Mouse (Mus musculus) left cerebral cortex, adult 8-10 months (tissue): ENCODE results near the gene Aff1. TPM values are rescaled to one million over a fixed set of nuclear protein-coding genes. Genes with fewer than 3 reads are reported as not detected.

Experiments
- DNase-seq, 2 experiments: peaks; one replicate each; pipeline ENCODE4 v3.0.0; 2022; ENCODE audit warnings: low spot score in 2 of 2
- total RNA-seq, 4 experiments: library from RNA; stranded (reverse); gene quantifications; 2 replicates each; pipeline ENCODE4 v1.2.4; 2022

Gene Aff1
- total RNA-seq, 4 experiments from 2014 or later: 14.5 to 17.8 (median 15.7) TPM

DNA sequence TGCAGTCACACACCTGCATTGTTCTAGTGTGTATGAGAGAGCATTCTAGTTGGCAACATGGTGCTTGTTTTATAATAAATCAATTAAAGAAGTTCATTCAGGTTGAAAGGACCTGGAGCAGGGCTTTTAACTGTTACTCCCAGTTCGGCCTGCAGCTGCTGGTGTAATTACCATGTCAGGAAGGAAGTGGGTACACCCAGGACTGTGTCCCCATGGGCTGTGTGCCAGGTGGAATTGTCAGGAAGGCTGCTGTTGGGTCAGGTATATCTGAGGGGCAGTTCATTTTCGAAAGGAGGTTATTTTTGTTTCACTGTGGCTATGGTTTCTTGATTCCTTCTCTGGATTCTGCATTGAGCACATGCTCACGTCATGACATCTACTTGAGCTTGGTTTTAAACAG, 107.3 kb downstream of the Aff1 start:
- no peak for DNase-seq

DNA sequence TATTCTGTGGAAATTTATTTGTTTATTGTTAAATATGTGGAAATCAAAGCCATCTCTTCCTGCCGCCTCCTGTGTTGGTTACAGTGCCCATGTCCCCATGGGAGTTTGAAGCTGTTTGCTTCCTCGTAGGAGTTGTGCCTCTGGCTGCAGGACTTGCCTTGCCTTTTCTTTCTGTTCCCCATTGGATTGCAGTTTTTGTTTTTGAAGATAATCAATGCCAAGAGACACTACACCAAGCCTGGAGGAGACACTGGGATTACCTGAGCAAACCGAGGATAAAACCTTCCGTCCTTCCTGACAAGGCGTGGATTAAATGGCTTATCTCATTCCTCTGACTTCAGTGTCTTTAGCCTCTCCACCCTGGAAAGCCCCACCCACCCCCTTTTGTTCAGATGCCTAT, 107.8 kb downstream of the Aff1 start:
- DNase-seq: no peak

DNA sequence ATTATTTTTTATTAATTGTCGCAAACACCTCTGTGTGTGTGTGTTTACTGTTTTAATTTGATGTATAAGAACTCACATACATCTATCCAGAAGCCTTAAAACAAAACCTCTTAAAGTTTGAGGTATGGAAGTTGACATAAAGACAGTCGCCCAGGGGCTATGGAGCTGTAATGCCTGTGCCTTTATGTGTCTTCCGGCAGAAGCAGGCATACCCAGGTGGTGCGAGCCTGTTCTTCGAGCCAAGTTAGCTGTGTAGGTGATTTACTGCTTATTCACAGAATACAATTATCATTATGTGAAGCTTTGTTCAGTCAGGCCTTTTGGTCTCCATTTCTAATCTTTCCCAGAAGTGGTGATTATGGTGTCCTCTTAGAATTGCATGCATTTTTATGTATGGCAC, 111.2 kb downstream of the Aff1 start:
- no peak for DNase-seq

DNA sequence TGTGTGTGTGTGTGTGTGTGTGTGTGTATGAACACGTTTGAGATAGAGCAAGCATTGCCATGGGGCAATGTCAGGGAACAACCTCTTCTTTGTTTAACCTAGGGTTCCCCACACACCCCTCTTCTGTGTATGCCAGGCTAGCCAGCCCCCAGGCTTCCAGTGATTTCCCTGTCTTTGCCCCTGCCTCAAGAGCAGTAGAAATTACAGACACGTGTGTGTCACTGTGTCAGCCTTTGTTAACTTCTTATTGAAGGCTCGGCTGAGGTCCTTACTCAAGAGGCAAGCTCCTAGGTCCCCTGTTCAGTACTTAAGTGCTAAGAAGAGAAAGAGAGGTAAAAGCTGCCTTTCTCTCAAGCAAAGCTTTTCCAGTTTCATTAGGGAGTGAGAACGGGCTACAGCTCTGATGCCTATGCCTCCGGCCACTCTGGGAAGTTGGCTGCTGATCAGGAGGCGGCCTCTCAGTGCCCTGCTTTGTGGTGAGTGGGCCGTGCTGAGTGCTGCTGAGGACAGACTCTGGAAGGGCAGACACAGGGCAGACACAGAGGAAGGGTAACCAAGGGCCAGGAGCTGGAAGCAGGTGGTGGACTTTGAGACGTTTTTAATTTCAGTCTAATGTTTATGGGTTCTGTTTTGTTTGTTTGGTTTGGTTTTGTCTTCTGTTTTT, 111.9 kb downstream of the Aff1 start:
- DNase-seq: peak in 1 of 2 experiments; percentile 26

DNA sequence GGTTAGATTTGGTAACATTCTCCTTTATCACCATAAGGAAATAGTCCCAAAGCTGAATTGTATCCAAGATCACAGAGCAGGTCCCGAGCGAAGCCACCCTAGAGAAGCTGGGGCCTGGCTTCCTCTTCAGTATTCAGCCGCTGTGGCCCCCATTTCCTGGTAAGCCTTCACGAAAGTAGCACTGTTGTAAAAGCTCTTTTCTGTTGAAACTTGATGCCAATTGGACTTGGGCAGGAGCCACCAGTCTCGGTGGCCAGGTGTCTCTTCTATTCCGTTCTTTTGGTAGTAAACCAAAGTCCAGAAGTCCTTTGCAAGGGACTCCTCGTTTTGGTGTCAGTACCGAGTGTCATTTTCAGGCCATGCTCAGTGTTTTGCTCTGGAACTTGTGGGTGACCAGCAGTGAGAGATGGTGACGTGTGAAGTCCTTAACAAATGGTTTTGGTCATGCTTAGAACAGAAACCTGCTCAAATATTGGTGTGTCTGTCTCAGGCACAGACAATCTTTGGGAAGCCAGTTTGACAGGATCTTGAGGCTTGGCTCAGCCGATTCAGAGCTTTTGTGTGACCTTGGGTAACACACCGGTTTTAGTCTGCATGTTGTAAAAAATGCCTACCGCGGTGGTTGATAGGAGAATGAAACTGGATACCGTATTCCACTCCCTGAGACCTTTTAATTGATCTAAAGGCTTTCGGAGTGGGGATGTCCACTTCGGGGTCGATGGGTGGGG, 114.8 kb downstream of the Aff1 start:
- DNase-seq: no peak

DNA sequence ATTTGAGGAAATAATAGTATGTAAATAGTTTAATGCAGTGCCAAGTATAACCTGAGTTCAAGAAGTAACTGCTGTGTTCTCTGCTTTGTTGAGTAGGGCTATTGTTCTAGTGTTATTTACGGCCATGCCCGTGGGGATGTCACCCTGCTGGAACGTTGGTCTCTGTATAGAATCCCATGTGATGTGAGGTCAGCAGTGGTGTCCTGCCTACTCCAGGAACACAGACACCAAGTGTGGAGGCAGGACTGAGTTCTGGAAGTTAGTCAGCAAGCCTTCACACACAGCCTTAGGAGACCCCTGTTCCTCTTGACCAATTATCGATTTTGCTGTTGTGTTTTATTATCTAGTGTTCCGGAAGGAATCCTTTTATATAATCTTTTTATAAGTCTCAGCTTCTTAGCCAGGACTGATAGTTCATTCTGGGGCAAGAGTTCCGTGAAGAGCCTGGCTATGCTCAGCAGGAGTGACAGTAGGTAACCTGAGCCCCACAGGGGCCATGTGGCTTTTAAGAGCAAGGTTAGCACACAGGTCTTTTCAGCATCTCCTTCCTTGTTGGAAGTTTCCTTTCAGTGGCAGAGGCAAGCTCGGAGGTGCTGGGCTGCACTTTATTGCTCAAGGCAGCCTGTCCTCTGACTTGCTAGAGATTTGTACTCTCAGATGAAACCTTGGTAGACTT, 115.6 kb downstream of the Aff1 start:
- no peak for DNase-seq

DNA sequence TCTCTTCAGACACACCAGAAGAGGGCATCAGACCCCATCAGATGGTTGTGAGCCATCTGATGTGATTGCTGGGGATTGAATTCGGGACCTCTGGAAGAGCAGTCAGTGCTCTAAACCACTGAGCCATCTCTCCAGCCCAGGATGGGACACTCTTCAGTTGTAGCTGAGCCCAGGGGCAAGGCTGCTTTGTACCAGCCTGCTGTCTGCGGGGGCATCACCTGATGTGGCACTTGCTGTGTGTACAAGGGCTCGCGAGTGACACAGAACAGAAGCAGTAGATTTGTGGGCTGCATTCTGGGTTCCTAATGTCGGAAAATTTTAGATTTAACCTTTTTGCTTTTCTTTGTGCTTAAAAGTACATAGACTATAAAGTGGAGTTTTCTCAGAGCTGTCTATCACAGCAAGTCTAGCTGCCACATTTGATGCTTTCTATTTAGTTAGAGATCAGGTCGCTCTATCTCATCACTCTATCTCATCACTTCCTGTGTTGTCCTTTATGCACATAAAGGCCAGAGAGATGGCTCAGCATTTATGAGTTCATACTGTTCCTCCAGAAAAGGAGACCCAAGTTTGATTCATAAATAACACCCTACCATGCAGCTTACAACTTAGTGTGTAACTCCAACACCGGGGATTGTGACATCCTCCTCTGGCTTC, 117.6 kb downstream of the Aff1 start:
- no peak for DNase-seq

DNA sequence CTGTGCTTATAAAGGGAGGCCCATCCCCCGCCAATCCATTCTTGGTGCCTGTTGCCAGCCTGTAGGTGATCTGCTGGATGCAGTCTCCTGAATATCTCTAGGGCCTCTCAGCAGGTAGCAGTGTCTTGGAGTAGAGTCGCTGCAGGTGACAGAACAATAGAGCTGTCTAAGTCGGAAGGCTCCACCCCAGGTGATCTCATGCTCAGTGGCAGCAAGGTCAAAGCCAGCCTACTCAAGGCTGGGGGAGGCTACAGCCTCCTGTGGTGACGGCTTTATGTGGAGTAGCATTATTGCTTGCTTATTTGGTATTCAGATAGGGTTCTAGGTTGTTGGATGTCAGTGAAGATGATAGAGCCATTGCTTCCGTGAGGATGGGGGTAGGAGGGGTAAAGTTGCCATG, 121.1 kb downstream of the Aff1 start:
- no peak for DNase-seq

DNA sequence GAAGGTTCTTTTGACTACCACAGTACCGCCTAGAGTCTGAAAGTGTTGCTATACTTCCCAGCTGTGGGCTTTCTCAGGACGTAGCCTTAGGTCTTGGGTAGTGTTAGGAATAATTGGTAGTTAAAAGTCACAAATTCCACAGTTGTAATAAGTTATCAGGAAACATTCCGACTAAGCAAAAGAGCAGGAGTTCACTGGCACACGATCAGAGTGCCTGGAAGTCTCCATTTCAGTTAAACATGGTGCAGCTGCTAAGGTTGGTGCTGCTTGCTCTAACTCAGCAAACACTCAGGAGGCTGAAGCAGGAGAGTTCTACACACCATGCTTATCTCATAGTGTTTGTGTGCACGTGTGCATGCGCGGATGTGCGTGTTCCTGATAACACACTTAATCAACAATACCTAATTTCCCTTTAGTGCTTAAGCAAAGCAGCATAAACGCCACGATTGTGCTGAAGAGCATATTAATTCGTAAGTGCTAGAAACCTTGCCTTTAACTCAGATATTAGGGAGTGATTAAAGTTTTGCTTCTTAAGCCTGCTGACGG, 121.9 kb downstream of the Aff1 start:
- no peak for DNase-seq

DNA sequence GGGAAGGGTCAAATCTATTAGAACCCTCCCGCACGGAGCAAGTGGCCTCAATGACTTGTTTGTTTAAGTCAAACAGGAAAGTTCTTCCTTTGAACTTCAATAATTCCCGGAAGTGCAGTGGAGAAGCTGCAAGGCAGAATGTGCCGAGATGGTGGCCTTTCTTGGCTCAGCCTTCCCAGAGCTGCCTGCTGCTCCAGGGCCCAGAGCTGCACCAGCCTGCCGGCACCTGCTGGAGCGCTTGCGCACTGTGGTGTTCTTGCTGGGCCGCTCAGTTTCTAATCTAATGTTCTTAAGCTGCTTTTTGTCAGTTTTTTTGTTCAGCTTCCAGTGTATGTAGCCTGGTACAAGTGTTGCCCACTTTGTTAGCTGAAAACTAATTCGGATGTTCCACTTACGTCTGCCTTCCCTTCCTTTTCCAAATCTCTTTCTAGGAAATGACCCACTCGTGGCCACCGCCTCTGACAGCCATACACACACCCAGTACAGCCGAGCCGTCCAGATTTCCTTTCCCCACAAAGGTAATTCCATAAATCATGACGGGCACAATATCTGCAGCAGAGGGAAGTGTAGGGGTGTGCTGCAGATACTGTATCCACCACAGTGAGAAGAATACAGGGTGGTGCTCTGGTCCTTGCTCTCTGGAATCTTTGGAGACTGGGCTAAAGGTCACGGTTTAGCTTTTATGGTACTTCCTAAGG, 122.5 kb downstream of the Aff1 start:
- no peak for DNase-seq

DNA sequence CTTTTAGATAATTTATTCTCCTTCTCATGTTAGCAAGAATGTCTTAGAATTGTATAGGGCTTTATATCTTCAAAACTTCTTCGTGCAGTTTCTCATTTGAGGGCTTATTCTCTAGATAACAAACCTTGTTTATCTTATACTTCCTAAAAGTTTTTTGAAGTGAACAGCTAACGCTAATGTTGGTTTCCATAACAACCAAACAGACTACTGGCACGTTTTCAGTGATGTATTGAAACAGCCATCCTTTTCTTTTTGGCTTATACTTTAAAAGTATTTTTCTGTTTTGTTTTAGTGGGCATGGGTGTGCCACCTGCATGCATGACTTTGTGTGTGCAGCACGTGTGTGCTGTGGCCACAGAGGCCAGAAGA, 123.1 kb downstream of the Aff1 start:
- DNase-seq: no peak

DNA sequence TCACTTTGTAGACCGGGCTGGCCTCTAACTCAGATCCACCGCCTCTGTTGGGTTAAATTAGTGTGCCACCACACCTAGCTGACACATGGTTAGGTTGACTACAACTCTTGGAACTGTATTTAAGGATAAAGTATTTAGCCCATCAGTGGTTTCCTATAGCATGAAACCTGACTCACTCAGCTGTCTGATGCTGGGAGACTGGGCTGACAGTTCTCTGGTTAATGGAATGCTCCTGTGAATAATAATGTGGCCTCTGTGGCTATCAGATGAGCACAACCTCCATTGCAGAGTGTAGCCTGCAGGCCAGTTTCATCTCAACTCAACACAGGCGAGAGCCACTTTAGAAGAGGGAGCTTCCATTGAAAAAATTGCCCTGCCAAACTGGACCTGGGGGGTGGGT, 124.5 kb downstream of the Aff1 start:
- no peak for DNase-seq

DNA sequence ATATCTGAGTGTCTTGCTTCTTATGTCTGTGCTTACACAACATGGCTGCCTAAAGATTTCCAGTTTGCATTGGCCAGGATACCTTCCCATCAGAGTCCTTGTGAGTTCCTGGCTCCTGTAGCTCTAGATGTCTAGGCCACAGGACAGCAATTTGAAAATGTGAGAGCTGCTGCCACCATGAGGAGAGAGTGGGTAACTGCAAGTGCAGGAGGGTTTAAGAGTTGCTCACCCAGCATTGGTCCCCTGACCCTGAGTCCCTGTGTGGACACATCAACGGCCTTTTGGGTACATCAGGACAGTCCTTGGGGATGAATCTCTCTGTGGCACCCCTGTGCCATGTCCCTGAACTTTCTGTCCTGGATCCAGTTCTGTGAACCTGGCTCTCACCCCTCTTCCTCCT, 125.6 kb downstream of the Aff1 start:
- DNase-seq: peak; percentile 43 to 64

DNA sequence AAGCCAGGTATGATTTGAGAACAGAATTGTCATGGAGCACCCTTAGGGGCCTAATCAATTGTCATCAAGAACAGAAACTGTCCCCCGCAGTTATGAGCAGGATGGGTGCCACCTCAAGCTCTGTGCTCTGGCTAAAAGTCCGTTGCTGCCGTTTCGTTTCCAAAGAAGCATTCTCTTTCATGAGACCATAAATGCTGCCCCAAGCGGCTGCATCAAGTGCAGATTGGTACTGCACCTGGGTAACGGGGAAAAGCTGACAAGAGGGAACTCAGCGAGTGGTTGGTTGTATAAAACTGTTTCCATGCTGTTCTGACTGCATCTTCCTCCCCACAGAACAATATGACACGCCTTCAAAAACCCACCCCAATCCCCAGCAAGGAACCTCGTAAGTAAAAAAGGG, 126.4 kb downstream of the Aff1 start:
- no peak for DNase-seq

DNA sequence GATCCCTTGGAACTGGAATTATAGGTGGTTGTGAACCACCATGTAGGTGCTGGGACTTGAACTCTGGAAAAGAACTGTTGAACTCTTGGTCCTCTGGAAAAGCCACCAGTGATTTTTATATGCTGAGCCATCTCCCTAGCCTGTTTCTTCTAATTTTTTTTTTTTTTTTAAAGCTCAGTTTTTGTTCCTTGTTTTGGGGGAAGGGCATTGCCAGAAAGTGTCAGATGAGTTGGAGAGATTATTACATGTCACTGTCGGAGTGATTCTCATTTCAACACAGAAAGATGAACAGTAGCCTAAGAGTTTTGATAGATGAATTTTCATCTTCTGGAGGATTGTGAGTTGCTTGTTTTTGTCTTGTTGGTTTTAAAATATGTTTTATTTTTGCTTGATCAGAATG, 127.5 kb downstream of the Aff1 start:
- DNase-seq: no peak

DNA sequence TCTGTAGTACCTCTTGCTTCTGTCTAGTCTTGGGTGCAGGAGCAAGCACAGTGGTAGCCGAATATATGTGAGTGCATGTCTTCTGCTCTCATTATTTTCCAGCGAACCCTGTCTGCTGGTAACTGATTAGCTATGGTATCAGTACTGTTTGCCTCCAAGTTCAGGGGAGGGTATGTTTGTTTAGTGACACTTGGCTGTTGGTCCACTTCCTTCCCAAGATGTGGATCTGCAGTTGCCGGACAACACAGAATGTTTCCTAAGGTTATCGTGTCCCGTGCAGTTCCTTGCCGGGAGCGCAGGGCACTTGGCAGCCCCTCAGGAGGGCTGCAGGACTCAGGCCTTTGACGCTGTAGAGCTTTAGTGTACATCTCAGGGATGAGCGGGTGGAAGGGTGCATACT, 128.9 kb downstream of the Aff1 start:
- DNase-seq: no peak

DNA sequence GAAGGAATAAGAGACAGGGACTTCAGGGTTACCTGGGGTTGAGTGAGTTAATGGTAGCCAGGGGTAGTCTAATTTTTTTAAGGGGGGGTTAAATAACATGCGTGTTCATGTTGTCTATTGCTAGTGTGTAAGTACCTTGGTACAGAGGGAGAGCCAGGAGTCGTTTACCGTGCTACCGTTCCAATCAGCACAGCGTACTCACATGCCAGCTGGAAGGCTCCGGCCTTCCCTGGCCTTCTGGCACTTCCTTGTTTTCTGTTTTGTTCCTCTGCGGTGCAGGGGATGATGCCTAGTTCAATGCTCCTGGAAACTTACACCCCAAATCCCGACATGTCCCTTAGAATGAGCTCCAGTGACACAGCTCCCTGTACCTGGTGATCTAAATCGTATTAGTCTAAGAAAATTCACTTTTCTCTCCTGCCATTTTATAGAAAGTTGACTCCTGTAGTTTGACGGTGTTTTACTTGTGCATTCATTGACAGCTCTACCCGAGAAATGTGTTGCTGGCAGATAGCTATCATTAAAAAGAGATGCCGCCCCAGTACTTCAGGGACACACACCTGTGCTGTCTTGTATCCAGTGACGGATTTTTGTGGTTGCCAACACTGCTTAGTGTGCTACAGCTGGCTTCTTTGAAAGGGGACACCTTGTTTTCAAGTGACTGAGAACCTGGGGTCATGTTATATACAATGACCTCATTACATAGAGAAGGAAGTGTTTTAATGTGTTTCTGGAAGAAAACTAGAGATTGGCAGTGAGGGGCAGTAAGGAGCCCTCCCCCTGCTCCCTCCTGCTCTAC, 129.5 kb downstream of the Aff1 start:
- DNase-seq: no peak

DNA sequence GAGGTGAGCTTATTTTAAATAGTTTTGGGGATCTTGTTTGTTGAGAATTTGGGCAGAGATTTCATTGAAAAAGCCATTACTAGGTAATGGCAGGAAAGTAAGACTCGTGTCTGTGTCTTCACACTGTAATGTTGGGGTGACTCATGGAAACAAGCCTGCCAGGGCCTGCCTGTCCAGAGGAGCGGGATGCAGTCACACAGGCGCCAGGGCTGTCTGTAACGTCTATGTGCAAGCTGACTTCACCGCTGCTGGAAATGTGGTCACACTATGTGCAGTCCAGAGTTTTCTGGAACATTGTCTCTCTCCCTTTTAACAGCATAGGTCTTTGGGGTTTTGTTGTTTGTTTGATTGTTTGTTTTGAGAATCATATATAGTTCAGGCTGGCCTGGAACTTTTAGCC, 130.8 kb downstream of the Aff1 start:
- DNase-seq: no peak

DNA sequence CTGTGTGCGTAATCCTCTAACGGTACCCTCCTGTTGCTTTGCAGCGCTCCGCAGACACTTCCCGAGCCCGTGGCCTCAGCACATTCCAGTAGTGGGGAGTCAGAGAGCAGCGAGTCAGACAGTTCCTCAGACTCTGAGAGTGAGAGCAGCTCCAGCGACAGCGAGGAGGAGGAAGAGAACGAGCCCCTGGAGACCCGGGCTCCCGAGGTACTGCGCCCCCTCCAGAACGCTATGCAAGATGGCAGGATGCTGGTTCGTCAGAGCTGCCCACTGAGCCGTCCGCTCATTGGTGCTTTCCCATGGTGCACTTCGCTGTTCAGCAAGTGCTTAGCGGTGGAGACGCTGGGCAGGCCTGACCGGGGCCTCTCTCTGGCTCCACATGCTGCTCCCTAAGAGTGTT, 136.1 kb downstream of the Aff1 start:
- DNase-seq: no peak

DNA sequence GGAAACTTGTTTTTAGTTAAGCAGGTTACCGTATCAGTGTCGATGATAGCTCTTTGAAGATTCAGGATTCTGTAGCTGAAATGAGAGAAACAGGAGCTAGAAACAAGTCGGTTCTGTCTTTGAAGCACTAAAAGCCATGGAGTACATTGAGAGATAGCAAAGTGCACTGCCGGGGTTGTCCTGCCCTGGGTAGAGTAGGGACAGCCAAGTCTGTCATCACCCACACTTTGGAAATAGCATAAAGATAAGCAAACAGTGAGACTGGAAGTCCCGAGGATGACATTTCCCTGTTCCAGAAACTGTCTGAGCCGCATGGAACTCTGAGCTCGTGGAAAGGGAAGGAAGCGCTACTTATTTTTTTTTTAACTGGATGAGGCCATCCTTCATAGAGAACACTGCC, 136.6 kb downstream of the Aff1 start:
- DNase-seq: no peak

DNA sequence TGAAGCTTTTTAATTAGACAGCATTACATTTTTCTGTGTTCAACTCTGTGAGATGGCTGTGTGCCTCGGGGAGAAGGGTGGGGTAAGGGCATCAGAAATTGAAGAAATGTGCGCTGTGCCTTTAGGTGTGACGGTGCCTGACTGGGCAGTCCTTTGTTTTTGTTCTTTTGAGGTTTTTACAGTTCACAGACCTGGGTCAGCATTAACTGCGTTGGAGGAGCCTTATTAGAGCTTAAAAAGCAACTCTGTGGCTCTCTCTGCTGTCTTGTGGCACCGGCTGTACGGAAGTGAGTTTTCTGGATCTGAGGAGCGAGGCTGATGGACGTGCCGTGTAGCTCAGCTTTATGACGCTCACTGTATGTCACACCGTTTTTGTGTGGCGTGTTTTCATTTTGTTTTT, 137.0 kb downstream of the Aff1 start:
- DNase-seq: no peak
